ENCODE assay signal across 27 mouse cellular contexts in genomic region chr13:4400831-4401230, GRCm38 (mm10). TPM values are rescaled to one million over a fixed set of nuclear protein-coding genes. Genes with fewer than 3 reads are reported as not detected.
"Had no signal": no experiment of that assay in that cellular context is flagged by ENCODE, and none has a peak within 500 bp of the region (broad histone marks: within the 10 kb centered on the region; RNA-seq: fewer than 3 reads in every experiment).

No protein-coding gene starts in this region.

- H3K27ac ChIP-seq: lung, embryonic 15.5 days; macrophage; midbrain, embryonic 13.5 days; neural tube, embryonic 13.5 days; neural tube, embryonic 15.5 days had no signal

- H3K4me3 ChIP-seq: lung, embryonic 15.5 days; megakaryocyte, embryonic 14.5 days; midbrain, embryonic 13.5 days; myocyte; neural tube, embryonic 13.5 days; neural tube, embryonic 15.5 days had no signal

- H3K4me1 ChIP-seq: lung, embryonic 15.5 days; megakaryocyte, embryonic 14.5 days; midbrain, embryonic 13.5 days; neural tube, embryonic 13.5 days; neural tube, embryonic 15.5 days had no signal

- H3K36me3 ChIP-seq: lung, embryonic 15.5 days; midbrain, embryonic 13.5 days; neural tube, embryonic 13.5 days; neural tube, embryonic 15.5 days had no signal

- DNase-seq: liver, postnatal 0 days; lung, adult 2 months; lung, postnatal 14 days; lung, postnatal 36 days; retina, postnatal 1 day; right cerebral cortex, adult 18-20 months; right cerebral cortex, postnatal 25 days; right cerebral cortex, postnatal 4 days; spleen, adult 18-20 months; thymus, adult 18-20 months; thymus, postnatal 14 days; thymus, postnatal 36 days had no signal

- H3K9me3 ChIP-seq: lung, embryonic 15.5 days; midbrain, embryonic 13.5 days; neural tube, embryonic 15.5 days had no signal

- H3K27me3 ChIP-seq: lung, embryonic 15.5 days; megakaryocyte, embryonic 14.5 days; midbrain, embryonic 13.5 days; neural tube, embryonic 13.5 days; neural tube, embryonic 15.5 days had no signal

RNA-seq across cellular contexts. Expression of gene Akr1c6, which starts 33.3 kb away (rescaled TPM):
- total RNA-seq: megakaryocyte progenitor cell, adult 5-6 weeks had no signal
- polyA plus RNA-seq: lung, embryonic 15.5 days; lung, postnatal 0 days; macrophage; midbrain, embryonic 11.5 days; midbrain, embryonic 13.5 days; midbrain, embryonic 16.5 days; myocyte; neural tube, embryonic 11.5 days; neural tube, embryonic 13.5 days; neural tube, embryonic 15.5 days; small intestine, adult 2 months; stomach, embryonic 14.5 days; thymus, postnatal 0 days had no signal
